Mouse (Mus musculus) intestine, embryonic 14.5 days (tissue): Measurements from ENCODE around the gene Irf2bp2. TPM values are rescaled to one million over a fixed set of nuclear protein-coding genes. Genes with fewer than 3 reads are reported as not detected.

Experiments used
- ATAC-seq: fragments of 200-750 bp; cut with Nextera tagmentation; replicated peaks from 2 replicates; pipeline ENCODE4 v1.8.0; 2017; ENCODE audit warnings: low read depth, moderate number of reproducible peaks, moderate TSS enrichment, moderate library complexity; ENCODE audit not compliant: low FRiP score, low TSS enrichment
- DNase-seq: peaks from one replicate; pipeline ENCODE4 v3.0.0-alpha.2; 2018; ENCODE audit warnings: low spot score
- H3K27ac ChIP-seq: fragments of 300-500 bp; sonication (generic); 2 replicates; pipeline ENCODE4 v1.5.1; 2014; ENCODE audit warnings: low read depth, mild to moderate bottlenecking, control low read depth
- H3K27me3 ChIP-seq: fragments of 300-500 bp; sonication (generic); replicated peaks from 2 replicates; pipeline ENCODE4 v1.6.1; 2014; ENCODE audit warnings: low read length, control low read depth; ENCODE audit not compliant: control insufficient read depth, insufficient read depth
- H3K36me3 ChIP-seq: fragments of 300-500 bp; sonication (generic); 2 replicates; pipeline ENCODE4 v1.6.1; 2014; ENCODE audit warnings: low read length, control low read depth; ENCODE audit not compliant: control insufficient read depth, insufficient read depth
- H3K4me1 ChIP-seq: fragments of 300-500 bp; sonication (generic); replicated peaks from 2 replicates; pipeline ENCODE4 v1.6.1; 2014; ENCODE audit warnings: low read length, control low read depth, mixed read lengths; ENCODE audit not compliant: control insufficient read depth, insufficient read depth
- H3K4me2 ChIP-seq: fragments of 300-500 bp; sonication (generic); 2 replicates; pipeline ENCODE4 v1.6.1; 2014; ENCODE audit warnings: low read length
- H3K4me3 ChIP-seq: fragments of 300-500 bp; sonication (generic); 2 replicates; pipeline ENCODE4 v1.5.1; 2014; ENCODE audit warnings: low read depth, low read length, control low read depth, mixed read lengths
- H3K9ac ChIP-seq: fragments of 300-500 bp; sonication (generic); 2 replicates; pipeline ENCODE4 v1.6.1; 2014; ENCODE audit warnings: mild to moderate bottlenecking, low read length
- H3K9me3 ChIP-seq: fragments of 300-500 bp; sonication (generic); 2 replicates; pipeline ENCODE4 v1.6.1; 2016; ENCODE audit warnings: low read length, control low read depth; ENCODE audit not compliant: control insufficient read depth
- WGBS: fragments of 180-500 bp; shearing (Covaris S2); extraction: QIAGEN DNeasy Blood & Tissue Kit; methylation state at CpG from one replicate; pipeline ENCODE4 v1.1.7; 2014; 5-methylcytosine and 5-hydroxymethylcytosine counted together
- polyA plus RNA-seq: library from polyadenylated mRNA; unstranded; fragments of >200 nt; fragmentation: Nextera tagmentation; extraction: Ambion mirVana; gene quantifications from 2 replicates; pipeline ENCODE4 v1.2.1, GENCODE M21; 2014

Gene Irf2bp2
- polyA plus RNA-seq, 1 experiment from 2014 or later, result 11.3 TPM

- no peak for DNase-seq
- ATAC-seq, result 0 out of 2 replicates have a peak, but pooled peaks have one; percentile 30
- Histone ChIP-seq H3K9ac (no peak overlapping the region), H3K9me3 (no peaks in the 10 kb centered on the region), H3K27ac (no peak overlapping the region), H3K4me1 (peaks cover 12% of the 10 kb centered on the region), H3K27me3 (no peaks in the 10 kb centered on the region), H3K4me2 (no peak overlapping the region), H3K36me3 (no peaks in the 10 kb centered on the region), H3K4me3 (no peak overlapping the region)
- 81% methylated on average over 15 of the region's 15 CpGs for WGBS
Observed at GRCm38 (mm10) chr8:126571065-126571660, 22.6 kb downstream of the Irf2bp2 start.

GRCm38 (mm10) chr8:126570521-126571040 lies 23.2 kb downstream of the Irf2bp2 start:
- DNase-seq (no peak), ATAC-seq (no peak)
- no peak overlapping the region for H3K4me2 ChIP-seq
- no peaks in the 10 kb centered on the region for H3K36me3 ChIP-seq
- no peak overlapping the region for H3K9ac ChIP-seq
- no peak overlapping the region for H3K27ac ChIP-seq
- peaks cover 14% of the 10 kb centered on the region for H3K4me1 ChIP-seq
- no peaks in the 10 kb centered on the region for H3K9me3 ChIP-seq
- no peaks in the 10 kb centered on the region for H3K27me3 ChIP-seq
- 71% methylated on average over 9 of the region's 9 CpGs for WGBS
- no peak overlapping the region for H3K4me3 ChIP-seq

GRCm38 (mm10) chr8:126570046-126570445 lies 23.7 kb downstream of the Irf2bp2 start:
- H3K4me1 ChIP-seq, result peaks cover 14% of the 10 kb centered on the region
- H3K36me3 ChIP-seq, result no peaks in the 10 kb centered on the region
- no peaks in the 10 kb centered on the region for H3K9me3 ChIP-seq
- H3K4me2 ChIP-seq, result no peak overlapping the region
- H3K4me3 ChIP-seq, result no peak overlapping the region
- H3K27ac ChIP-seq, result no peak overlapping the region
- WGBS, result 73% methylated on average over 3 of the region's 3 CpGs
- no peak overlapping the region for H3K9ac ChIP-seq
- no peak for ATAC-seq
- H3K27me3 ChIP-seq, result no peaks in the 10 kb centered on the region
- no peak for DNase-seq

DNA sequence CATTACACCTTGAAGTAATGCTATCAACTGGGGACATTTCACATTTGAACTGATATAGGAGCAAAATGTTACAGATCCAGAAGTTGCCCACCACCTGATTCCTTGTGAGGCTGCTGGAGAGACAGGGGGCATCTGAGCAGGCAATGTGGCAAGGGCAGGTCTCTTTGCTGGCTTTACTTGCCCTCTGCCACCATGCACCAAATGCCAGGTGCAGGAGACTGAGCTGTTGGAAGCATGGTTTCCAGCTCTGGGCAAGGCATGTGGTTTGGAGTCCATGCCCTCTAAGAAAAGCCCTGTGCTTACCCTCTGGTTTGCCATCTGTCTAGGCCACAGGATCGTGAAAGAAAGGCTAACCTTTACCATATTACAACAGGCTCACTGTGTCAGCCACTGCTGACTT lies 24.1 kb downstream of the Irf2bp2 start:
- Histone ChIP-seq H3K9ac (no peak overlapping the region), H3K36me3 (no peaks in the 10 kb centered on the region)
- 88% methylated on average over 1 of the region's 1 CpGs for WGBS

GRCm38 (mm10) chr8:126567674-126568073 lies 26.1 kb downstream of the Irf2bp2 start:
- DNase-seq, result no peak
- WGBS, result 85% methylated on average over 2 of the region's 2 CpGs
- ATAC-seq, result no peak
- no peak overlapping the region for H3K4me3 ChIP-seq
- no peak overlapping the region for H3K9ac ChIP-seq
- no peaks in the 10 kb centered on the region for H3K9me3 ChIP-seq
- no peak overlapping the region for H3K4me2 ChIP-seq
- H3K36me3 ChIP-seq, result no peaks in the 10 kb centered on the region
- no peaks in the 10 kb centered on the region for H3K27me3 ChIP-seq
- H3K4me1 ChIP-seq, result peaks cover 14% of the 10 kb centered on the region
- H3K27ac ChIP-seq, result no peak overlapping the region

More for the DNA sequence above, 24.1 kb downstream of the Irf2bp2 start:
- no peaks in the 10 kb centered on the region for H3K27me3 ChIP-seq
- peaks cover 14% of the 10 kb centered on the region for H3K4me1 ChIP-seq
- DNase-seq (no peak), ATAC-seq (no peak)
- H3K27ac ChIP-seq, result no peak overlapping the region
- no peak overlapping the region for H3K4me3 ChIP-seq
- no peaks in the 10 kb centered on the region for H3K9me3 ChIP-seq
- H3K4me2 ChIP-seq, result no peak overlapping the region

DNA sequence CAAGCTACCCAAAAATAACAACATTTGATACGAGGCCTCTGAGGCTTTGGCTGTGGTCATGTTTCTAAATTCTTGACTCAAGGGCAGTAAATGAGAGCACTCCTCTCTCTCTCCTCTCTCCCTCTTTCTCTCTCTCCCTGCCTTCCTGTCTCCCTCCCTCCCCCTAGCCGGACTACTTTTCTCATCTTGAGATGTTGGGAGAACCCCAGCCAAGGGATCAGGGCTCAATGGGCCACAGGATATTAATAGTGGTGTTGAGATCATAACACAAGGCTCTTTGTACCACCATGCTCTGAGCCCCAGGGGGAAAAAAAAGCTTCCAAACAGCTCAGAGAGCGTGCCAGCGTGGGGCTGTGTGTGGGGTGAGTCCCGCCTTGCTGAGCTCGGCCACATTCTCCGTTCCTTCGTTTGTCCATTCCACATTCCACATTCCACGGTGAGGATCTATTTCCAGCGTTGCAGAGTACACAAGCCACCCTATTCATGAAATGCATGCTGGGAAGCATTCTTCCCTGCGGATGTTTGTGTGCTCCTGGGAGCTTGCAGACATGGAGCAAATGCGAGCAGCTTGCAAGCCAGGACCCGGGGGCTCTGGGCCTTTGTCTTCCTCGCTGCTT lies 27.2 kb downstream of the Irf2bp2 start:
- Histone ChIP-seq H3K9me3 (no peaks in the 10 kb centered on the region), H3K27ac (peak overlapping the region; percentile 81), H3K4me3 (no peak overlapping the region), H3K4me1 (peaks cover 14% of the 10 kb centered on the region), H3K27me3 (no peaks in the 10 kb centered on the region), H3K9ac (no peak overlapping the region), H3K36me3 (no peaks in the 10 kb centered on the region), H3K4me2 (peak overlapping the region; percentile 3; the same call in 1 of the 2 replicates)
- 9% methylated on average over 14 of the region's 14 CpGs for WGBS
- DNase-seq (peak; percentile 75), ATAC-seq (peak; percentile 30)

GRCm38 (mm10) chr8:126565954-126566445 lies 27.8 kb downstream of the Irf2bp2 start:
- Histone ChIP-seq H3K9ac (no peak overlapping the region), H3K4me1 (peaks cover 14% of the 10 kb centered on the region), H3K27ac (peak overlapping the region; percentile 81), H3K4me3 (no peak overlapping the region), H3K4me2 (no peak overlapping the region), H3K9me3 (no peaks in the 10 kb centered on the region), H3K36me3 (no peaks in the 10 kb centered on the region), H3K27me3 (no peaks in the 10 kb centered on the region)
- 57% methylated on average over 6 of the region's 6 CpGs for WGBS
- ATAC-seq, result 0 out of 2 replicates have a peak, but pooled peaks have one; percentile 3
- DNase-seq, result no peak

DNA sequence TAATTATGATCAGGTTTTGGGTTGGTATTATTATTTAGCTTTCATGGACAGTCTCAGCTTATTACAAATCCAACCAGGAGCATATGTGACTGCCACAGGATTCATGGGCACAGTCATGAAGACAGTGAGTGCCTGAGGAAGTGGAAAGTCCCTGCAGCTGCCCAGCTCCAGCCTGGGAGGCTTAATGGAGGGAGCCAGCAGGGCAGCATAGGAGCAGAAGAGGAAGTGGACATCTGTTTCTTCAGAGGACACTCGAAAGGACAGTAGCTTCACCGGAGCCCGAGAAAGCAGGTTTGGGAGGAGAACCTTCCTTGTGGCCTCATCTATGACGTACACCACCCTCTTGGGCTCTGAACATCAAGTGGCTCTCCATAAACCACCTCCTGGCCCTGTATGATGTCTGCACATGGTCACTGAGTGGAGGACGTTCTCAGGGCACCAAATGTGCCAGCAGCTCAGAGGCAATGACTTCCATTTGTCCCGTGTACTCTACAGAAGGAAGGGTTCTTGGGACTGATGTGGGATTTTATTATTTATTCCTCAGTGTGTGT lies 28.5 kb downstream of the Irf2bp2 start:
- Histone ChIP-seq H3K4me1 (peaks cover 14% of the 10 kb centered on the region), H3K27me3 (no peaks in the 10 kb centered on the region), H3K4me3 (no peak overlapping the region), H3K27ac (no peak overlapping the region), H3K4me2 (no peak overlapping the region), H3K36me3 (no peaks in the 10 kb centered on the region), H3K9me3 (no peaks in the 10 kb centered on the region), H3K9ac (no peak overlapping the region)
- WGBS, result 81% methylated on average over 6 of the region's 6 CpGs
- DNase-seq (no peak), ATAC-seq (no peak)
